Mouse (Mus musculus) myocyte (in vitro differentiated cells): ENCODE results near the gene Arl6ip5.
A peak's percentile ranks its signal among the peaks of the same experiment; 100 is the strongest.

Source experiments
- E2F4 ChIP-seq: IDR thresholded peaks from one replicate; pipeline ENCODE4 v1.6.1; 2011; ENCODE audit warnings: mild to moderate bottlenecking, control low read depth, moderate library complexity; ENCODE audit not compliant: insufficient read depth
- POLR2A ChIP-seq: IDR thresholded peaks from one replicate; pipeline ENCODE4 v1.6.1; 2011; ENCODE audit warnings: low read depth, mild to moderate bottlenecking, control low read depth, moderate library complexity; ENCODE audit not compliant: insufficient read length
- TCF12 ChIP-seq: IDR thresholded peaks from one replicate; pipeline ENCODE4 v1.6.1; 2011; ENCODE audit warnings: mild to moderate bottlenecking, control low read depth; ENCODE audit not compliant: poor library complexity, insufficient read depth, severe bottlenecking
- USF1 ChIP-seq: IDR thresholded peaks from one replicate; pipeline ENCODE4 v1.6.1; 2011; ENCODE audit warnings: low read depth, mild to moderate bottlenecking, control low read depth, moderate library complexity

GRCm38 (mm10) chr6:97207085-97207484 lies 3.4 kb upstream of the Arl6ip5 start:
- peak; percentile 10 for TF ChIP-seq TCF12
- TF ChIP-seq E2F4: no peak
- no peak for TF ChIP-seq POLR2A
- no peak for TF ChIP-seq USF1
